Mouse (Mus musculus): ENCODE results near the gene Oog4. TPM values are rescaled to one million over a fixed set of nuclear protein-coding genes. Genes with fewer than 3 reads are reported as not detected.
"Not testable (repeated sequence)": the region's sequence is repeated elsewhere in the genome, so short reads cannot be mapped to it uniquely, and the experiment has no call there.

The Oog4 gene
- not detected in 2 replicates for polyA plus RNA-seq (2015; fragmentation: Nextera tagmentation; extraction: Ambion mirVana)

DNA sequence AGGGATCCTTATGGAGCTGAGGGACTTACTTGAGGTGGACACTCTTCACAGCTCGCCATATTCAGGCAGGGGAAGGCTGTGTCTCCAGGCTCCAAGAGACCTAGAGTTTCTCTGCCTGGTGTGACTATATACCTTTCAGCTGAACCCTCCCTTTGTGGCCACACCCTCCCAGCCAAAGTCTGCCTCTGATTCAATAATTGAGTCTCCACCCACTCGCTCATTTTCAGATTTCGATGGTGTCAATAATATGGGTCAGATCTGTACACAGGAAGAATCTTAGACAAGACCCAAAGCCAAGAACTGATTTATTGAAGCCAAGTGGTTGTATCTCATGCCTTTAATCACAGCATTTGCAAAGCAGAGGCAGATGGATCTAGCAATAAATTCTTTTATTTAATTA is at the start of gene Oog4:
Oog4 (minus strand) TSS at position 101 of the 400 bp plus-strand sequence.
- Histone ChIP-seq H3K4me2 (ENCODE audit: low read length) (no peak within 1 kb of the TSS), H3K9ac (ENCODE audit: low read depth, low read length) (no peak within 1 kb of the TSS), H3K4me3 (ENCODE audit: low read length) (no peak within 1 kb of the TSS), H3K9me3 (ENCODE audit: control insufficient read depth, low read length) (no peaks in the 10 kb centered on the region), H3K36me3 (ENCODE audit: control insufficient read depth, insufficient read depth, low read length) (no peaks in the 10 kb centered on the region), H3K27me3 (replicated peaks; ENCODE audit: control insufficient read depth, insufficient read depth, low read length) (no peaks in the 10 kb centered on the region), H3K27ac (ENCODE audit: low read depth, low read length) (no peak within 1 kb of the TSS), H3K4me1 (ENCODE audit: control insufficient read depth, insufficient read depth, low read depth, low read length) (no peaks in the 10 kb centered on the region)
- WGBS = 72% methylated on average over 3 of the region's 3 CpGs
- no peak for ATAC-seq

DNA sequence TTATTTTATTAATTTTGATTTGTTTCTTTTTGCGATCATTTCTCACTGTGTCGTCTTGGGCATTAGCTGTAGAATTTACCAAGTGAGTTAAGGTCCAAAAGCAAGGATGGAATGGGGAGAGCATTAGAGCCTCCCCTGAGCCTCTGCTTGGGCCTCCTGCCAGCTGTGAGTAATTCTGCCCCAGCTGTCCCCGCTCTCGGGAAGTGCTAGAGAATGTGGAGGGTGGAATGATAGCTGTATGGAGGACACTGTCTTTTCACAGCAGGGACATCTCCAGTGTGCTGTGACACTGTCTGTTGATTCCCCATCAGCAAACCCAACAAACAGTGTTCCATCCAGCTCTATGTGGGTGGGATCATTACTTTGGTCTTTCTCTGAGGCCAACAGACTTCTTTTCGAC is 23.4 kb downstream of the Oog4 start:
- H3K27me3 ChIP-seq (replicated peaks; ENCODE audit: control insufficient read depth, insufficient read depth, low read length); H3K9ac ChIP-seq (ENCODE audit: low read depth, low read length); H3K27ac ChIP-seq (ENCODE audit: low read depth, low read length); H3K4me1 ChIP-seq (ENCODE audit: control insufficient read depth, insufficient read depth, low read depth, low read length); H3K9me3 ChIP-seq (ENCODE audit: control insufficient read depth, low read length); H3K4me2 ChIP-seq (ENCODE audit: low read length); H3K36me3 ChIP-seq (ENCODE audit: control insufficient read depth, insufficient read depth, low read length); H3K4me3 ChIP-seq (ENCODE audit: low read length); ATAC-seq: not testable (repeated sequence)
- WGBS = 68% methylated on average over 5 of the region's 5 CpGs

DNA sequence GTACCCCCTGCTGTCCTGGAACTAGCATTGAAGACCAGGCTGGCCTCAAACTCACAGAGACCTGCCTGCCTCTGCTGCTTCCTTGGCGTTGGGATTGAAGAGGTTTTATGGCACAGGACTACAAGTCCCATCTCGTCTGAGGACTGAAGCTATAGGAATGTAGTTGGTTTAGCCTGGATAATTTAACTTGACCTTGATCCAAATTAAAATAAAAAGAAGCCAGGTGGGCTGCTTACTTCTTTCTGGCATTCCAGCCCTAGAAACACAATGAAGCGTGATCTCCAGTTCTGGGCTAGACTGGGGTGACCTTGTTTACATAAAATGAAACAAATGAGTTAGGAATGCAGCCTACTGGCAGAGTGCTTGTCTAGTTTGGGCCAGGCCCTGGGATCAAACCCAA is 36.0 kb downstream of the Oog4 start:
- no peak overlapping the region for H3K4me2 ChIP-seq (ENCODE audit: low read length)
- H3K27me3 ChIP-seq (replicated peaks; ENCODE audit: control insufficient read depth, insufficient read depth, low read length) = no peaks in the 10 kb centered on the region
- H3K9ac ChIP-seq (ENCODE audit: low read depth, low read length) = no peak overlapping the region
- no peaks in the 10 kb centered on the region for H3K9me3 ChIP-seq (ENCODE audit: control insufficient read depth, low read length)
- H3K36me3 ChIP-seq (ENCODE audit: control insufficient read depth, insufficient read depth, low read length) = peaks cover 38% of the 10 kb centered on the region
- H3K27ac ChIP-seq (ENCODE audit: low read depth, low read length) = no peak overlapping the region
- H3K4me3 ChIP-seq (ENCODE audit: low read length) = no peak overlapping the region
- no peaks in the 10 kb centered on the region for H3K4me1 ChIP-seq (ENCODE audit: control insufficient read depth, insufficient read depth, low read depth, low read length)
- 97% methylated on average over 3 of the region's 3 CpGs for WGBS
- ATAC-seq = no peak

DNA sequence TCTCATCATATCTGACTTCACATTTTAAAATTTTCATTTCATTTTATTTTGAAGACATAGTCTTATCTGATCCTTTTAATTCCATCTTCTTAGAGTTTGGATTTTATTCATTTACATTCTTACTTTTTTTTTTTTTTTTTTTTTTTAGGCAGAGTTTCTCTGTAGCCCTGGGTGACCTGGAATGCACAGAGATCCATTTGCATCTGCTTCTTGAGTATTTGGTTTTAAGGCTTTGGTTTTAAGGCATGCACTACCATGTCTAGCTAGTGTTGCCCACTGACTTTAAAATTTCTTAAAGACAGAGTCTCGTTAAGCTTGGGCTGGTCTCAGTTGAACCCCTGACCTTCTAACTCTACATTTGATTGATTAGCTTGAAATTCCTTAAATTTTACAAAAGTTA is 36.5 kb downstream of the Oog4 start:
- no peak overlapping the region for H3K9ac ChIP-seq (ENCODE audit: low read depth, low read length)
- no peak overlapping the region; the same call in 1 of the 2 replicates for H3K4me2 ChIP-seq (ENCODE audit: low read length)

DNA sequence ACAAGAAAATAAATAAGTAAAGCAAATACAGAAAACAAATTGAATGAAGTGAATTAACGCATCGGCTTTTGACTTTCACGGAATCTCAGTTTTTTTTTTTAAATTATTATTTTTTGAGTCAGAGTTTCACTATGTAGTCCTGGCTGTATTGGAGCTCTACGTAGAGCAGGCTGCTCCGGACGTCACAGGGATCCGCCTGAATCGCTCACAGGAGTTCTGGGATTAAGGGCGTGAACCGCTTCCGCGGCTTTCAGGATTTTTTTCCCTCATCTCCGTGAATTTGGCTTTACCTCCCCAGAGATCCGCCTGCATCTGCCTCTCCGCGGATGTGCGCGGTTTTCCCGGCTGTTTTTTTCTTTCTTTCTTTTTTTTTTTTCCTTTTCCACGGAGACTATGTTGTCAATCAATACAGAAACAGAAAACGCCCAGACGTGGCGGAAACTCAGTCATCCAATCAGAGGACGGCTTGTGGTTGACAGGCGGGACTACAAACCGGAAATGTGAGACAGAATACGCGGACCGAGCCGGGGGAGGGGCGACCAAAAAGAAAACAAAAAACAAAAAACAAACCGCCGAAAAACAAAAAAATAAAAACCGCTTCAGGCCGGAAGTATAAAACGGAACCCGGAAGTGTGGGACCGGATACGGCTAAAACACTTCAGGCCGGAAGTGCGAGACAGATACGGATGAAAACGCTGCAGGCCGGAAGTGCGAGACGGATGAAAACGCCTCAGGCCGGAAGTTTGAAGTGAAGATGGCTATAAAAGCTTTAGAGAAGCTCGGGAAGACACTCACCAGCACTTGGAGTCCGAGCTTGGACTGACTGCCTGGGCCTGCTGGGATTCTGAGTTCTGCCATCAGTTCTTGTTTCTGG is 37.7 kb downstream of the Oog4 start, which contains the start of gene Pramef8:
Pramef8 (plus strand) TSS at position 208 of the 874 bp plus-strand sequence.
- H3K4me3 ChIP-seq (ENCODE audit: low read length) = peak within 1 kb of the TSS; percentile 65
- peaks cover 22% of the 10 kb centered on the region for H3K36me3 ChIP-seq (ENCODE audit: control insufficient read depth, insufficient read depth, low read length)
- peak within 1 kb of the TSS; percentile 91 for H3K27ac ChIP-seq (ENCODE audit: low read depth, low read length)
- ATAC-seq = peak; percentile 96
- H3K27me3 ChIP-seq (replicated peaks; ENCODE audit: control insufficient read depth, insufficient read depth, low read length) = no peaks in the 10 kb centered on the region
- peak within 1 kb of the TSS; percentile 51 for H3K4me2 ChIP-seq (ENCODE audit: low read length)
- 1% methylated on average over 50 of the region's 50 CpGs for WGBS
- no peaks in the 10 kb centered on the region for H3K4me1 ChIP-seq (ENCODE audit: control insufficient read depth, insufficient read depth, low read depth, low read length)
- no peaks in the 10 kb centered on the region for H3K9me3 ChIP-seq (ENCODE audit: control insufficient read depth, low read length)
- H3K9ac ChIP-seq (ENCODE audit: low read depth, low read length) = peak within 1 kb of the TSS; percentile 70

More for the DNA sequence above, 36.5 kb downstream of the Oog4 start:
- Histone ChIP-seq H3K27ac (ENCODE audit: low read depth, low read length) (no peak overlapping the region), H3K4me3 (ENCODE audit: low read length) (no peak overlapping the region), H3K4me1 (ENCODE audit: control insufficient read depth, insufficient read depth, low read depth, low read length) (no peaks in the 10 kb centered on the region), H3K36me3 (ENCODE audit: control insufficient read depth, insufficient read depth, low read length) (peaks cover 33% of the 10 kb centered on the region), H3K9me3 (ENCODE audit: control insufficient read depth, low read length) (no peaks in the 10 kb centered on the region), H3K27me3 (replicated peaks; ENCODE audit: control insufficient read depth, insufficient read depth, low read length) (no peaks in the 10 kb centered on the region)
- 98% methylated on average over 1 of the region's 1 CpGs for WGBS
- no peak for ATAC-seq

DNA sequence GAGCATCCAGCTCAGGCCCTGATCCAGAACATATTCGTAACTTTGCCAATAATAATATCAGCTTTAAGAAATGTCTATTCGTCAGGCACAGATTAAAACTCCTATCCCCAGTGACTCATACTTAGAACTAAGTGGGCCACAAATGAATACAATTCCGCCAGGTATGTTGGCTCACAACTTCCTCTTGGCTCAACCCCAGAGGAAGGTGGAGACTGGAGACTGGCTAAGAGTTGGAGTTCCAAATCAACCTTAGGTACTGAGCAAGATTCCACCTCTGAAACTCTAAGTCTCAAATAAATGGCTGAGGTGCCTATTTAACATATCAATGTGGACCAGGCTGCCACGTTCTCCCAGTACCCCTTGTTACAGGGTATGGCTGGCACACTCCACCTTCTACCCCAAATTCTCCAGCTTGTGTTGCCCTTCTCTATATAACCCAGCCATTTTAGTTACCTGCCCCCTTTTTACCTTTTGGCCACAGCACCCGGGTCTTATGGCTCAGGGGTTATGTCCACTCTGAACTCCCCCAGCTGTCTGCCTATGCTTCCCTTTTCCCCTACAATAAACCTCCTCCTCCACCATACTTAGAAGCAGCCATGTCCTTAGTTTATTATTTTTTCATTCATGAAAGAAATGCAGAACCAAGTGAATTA is 38.4 kb downstream of the Oog4 start:
- H3K4me1 ChIP-seq (ENCODE audit: control insufficient read depth, insufficient read depth, low read depth, low read length) = no peaks in the 10 kb centered on the region
- H3K9me3 ChIP-seq (ENCODE audit: control insufficient read depth, low read length) = no peaks in the 10 kb centered on the region
- H3K9ac ChIP-seq (ENCODE audit: low read depth, low read length) = peak overlapping the region; percentile 3; the same call in 1 of the 2 replicates
- H3K27me3 ChIP-seq (replicated peaks; ENCODE audit: control insufficient read depth, insufficient read depth, low read length) = no peaks in the 10 kb centered on the region
- ATAC-seq = peak; percentile 21
- H3K4me3 ChIP-seq (ENCODE audit: low read length) = peak overlapping the region; percentile 65
- peaks cover 16% of the 10 kb centered on the region for H3K36me3 ChIP-seq (ENCODE audit: control insufficient read depth, insufficient read depth, low read length)
- H3K27ac ChIP-seq (ENCODE audit: low read depth, low read length) = peak overlapping the region; percentile 91; the same call in 1 of the 2 replicates
- 61% methylated on average over 5 of the region's 5 CpGs for WGBS
- peak overlapping the region; percentile 51 for H3K4me2 ChIP-seq (ENCODE audit: low read length)

DNA sequence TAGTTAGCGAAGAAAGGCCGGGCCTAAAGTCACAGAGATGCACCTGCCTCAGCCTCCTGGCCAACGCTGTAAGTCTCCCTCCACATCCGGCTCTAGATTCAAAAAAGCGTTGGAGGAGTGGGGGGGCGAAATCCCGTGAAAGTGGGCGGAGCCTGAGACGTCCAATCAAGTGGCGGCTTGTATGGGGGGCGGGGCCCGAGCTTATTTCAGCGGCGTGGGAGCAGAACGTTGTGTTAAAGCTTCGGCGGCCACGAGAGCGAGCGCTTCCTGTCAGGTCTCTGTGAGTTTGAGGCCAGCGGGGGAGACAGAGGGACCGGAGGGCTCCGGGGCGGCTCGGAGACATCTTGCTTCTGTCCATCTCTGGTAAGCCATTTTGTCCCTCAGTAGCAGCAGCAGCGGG is 55.9 kb downstream of the Oog4 start, which contains the start of gene Pramel1:
Pramel1 (plus strand) TSS at position 248 of the 400 bp plus-strand sequence.
- H3K36me3 ChIP-seq (ENCODE audit: control insufficient read depth, insufficient read depth, low read length) = no peaks in the 10 kb centered on the region
- H3K9ac ChIP-seq (ENCODE audit: low read depth, low read length) = no peak within 1 kb of the TSS
- no peak within 1 kb of the TSS for H3K4me2 ChIP-seq (ENCODE audit: low read length)
- H3K9me3 ChIP-seq (ENCODE audit: control insufficient read depth, low read length) = no peaks in the 10 kb centered on the region; the same call in 1 of the 2 replicates
- H3K27me3 ChIP-seq (replicated peaks; ENCODE audit: control insufficient read depth, insufficient read depth, low read length) = no peaks in the 10 kb centered on the region
- no peak within 1 kb of the TSS for H3K27ac ChIP-seq (ENCODE audit: low read depth, low read length)
- WGBS = 78% methylated on average over 26 of the region's 26 CpGs
- H3K4me1 ChIP-seq (ENCODE audit: control insufficient read depth, insufficient read depth, low read depth, low read length) = no peaks in the 10 kb centered on the region; the same call in 1 of the 2 replicates
- no peak for ATAC-seq
- no peak within 1 kb of the TSS for H3K4me3 ChIP-seq (ENCODE audit: low read length)

DNA sequence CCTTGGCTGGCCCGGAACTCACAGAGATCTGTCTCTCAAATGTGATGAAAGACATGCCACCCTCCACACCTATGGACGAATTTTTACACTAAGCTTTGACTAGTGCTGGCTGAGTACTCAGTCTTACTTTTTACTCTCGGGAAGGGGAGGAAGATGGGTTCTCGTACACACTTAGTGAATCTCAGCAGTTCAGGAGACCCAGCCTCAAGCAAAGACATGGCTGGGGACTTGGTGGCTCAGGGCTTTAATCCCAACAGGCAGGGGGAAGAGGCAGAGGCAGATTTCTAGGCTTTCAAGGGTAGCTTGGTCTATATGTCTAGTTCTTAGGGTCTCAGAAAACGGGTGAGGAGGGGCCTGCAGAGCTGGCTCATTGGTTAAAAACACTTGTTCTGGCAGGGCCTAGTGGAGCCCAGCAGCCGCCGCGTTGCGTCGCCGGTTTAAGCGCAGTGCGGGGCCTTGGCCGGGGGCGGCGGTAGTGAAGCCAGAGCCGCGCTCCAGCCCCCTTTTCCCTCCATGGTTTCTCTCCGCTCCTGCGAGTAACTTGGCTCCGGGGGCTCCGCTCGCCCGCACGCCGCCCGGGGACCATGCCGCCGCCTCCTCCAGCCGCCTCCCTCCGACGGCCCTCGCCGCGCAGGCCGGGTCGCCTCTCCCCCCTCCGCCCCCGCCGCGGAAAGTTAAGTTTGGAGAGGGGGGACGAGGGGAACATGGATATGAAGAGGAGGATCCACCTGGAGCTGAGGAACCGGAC is 61.0 kb downstream of the Oog4 start:
- peak overlapping the region; percentile 52 for H3K9ac ChIP-seq (ENCODE audit: low read depth, low read length)
- peak overlapping the region; percentile 43 for H3K4me3 ChIP-seq (ENCODE audit: low read length)
- H3K27me3 ChIP-seq (replicated peaks; ENCODE audit: control insufficient read depth, insufficient read depth, low read length) = no peaks in the 10 kb centered on the region; the same call in 1 of the 2 replicates
- H3K9me3 ChIP-seq (ENCODE audit: control insufficient read depth, low read length) = no peaks in the 10 kb centered on the region; the same call in 1 of the 2 replicates
- no peak overlapping the region for H3K27ac ChIP-seq (ENCODE audit: low read depth, low read length)
- WGBS = 10% methylated on average over 32 of the region's 43 CpGs
- peaks cover 2% of the 10 kb centered on the region; the same call in 1 of the 2 replicates for H3K4me1 ChIP-seq (ENCODE audit: control insufficient read depth, insufficient read depth, low read depth, low read length)
- peak; percentile 92 for ATAC-seq
- H3K36me3 ChIP-seq (ENCODE audit: control insufficient read depth, insufficient read depth, low read length) = no peaks in the 10 kb centered on the region
- peak overlapping the region; percentile 61 for H3K4me2 ChIP-seq (ENCODE audit: low read length)

Measured in hindbrain, embryonic 16.5 days (tissue).